Mouse (Mus musculus) midbrain, embryonic 13.5 days (tissue): Measurements from ENCODE around the gene Tmem54. TPM values are rescaled to one million over a fixed set of nuclear protein-coding genes. Genes with fewer than 3 reads are reported as not detected.

Experiments
- ATAC-seq: fragments of 200-750 bp; cut with Nextera tagmentation; 2 replicates; pipeline ENCODE4 v1.8.0; 2017; ENCODE audit warnings: mild to moderate bottlenecking, moderate TSS enrichment, moderate library complexity
- H3K27ac ChIP-seq: fragments of 300-500 bp; sonication (generic); 2 replicates; pipeline ENCODE4 v1.5.1; 2015; ENCODE audit warnings: inconsistent platforms, mild to moderate bottlenecking, moderate library complexity
- H3K27me3 ChIP-seq: fragments of 300-500 bp; sonication (generic); 2 replicates; pipeline ENCODE4 v1.6.1; 2015; ENCODE audit warnings: mild to moderate bottlenecking, inconsistent platforms
- H3K36me3 ChIP-seq: fragments of 300-500 bp; sonication (generic); 2 replicates; pipeline ENCODE4 v1.6.1; 2015; ENCODE audit warnings: mild to moderate bottlenecking, inconsistent platforms
- H3K4me1 ChIP-seq: fragments of 300-500 bp; sonication (generic); replicated peaks from 2 replicates; pipeline ENCODE4 v1.6.1; 2015; ENCODE audit warnings: inconsistent platforms
- H3K4me2 ChIP-seq: fragments of 300-500 bp; sonication (generic); replicated peaks from 2 replicates; pipeline ENCODE4 v1.6.1; 2015; ENCODE audit warnings: moderate library complexity, mild to moderate bottlenecking, inconsistent platforms
- H3K4me3 ChIP-seq: fragments of 300-500 bp; sonication (generic); replicated peaks from 2 replicates; pipeline ENCODE4 v1.5.1; 2015; ENCODE audit warnings: mild to moderate bottlenecking, inconsistent platforms
- H3K9ac ChIP-seq: fragments of 300-500 bp; sonication (generic); replicated peaks from 2 replicates; pipeline ENCODE4 v1.6.1; 2015; ENCODE audit warnings: mild to moderate bottlenecking, inconsistent platforms
- H3K9me3 ChIP-seq: fragments of 300-500 bp; sonication (generic); 2 replicates; pipeline ENCODE4 v1.6.1; 2016; ENCODE audit warnings: mild to moderate bottlenecking, inconsistent platforms
- WGBS: fragments of 180-500 bp; shearing (Covaris S2); methylation state at CpG from one replicate; pipeline ENCODE4 v1.1.7; 2015; 5-methylcytosine and 5-hydroxymethylcytosine counted together
- polyA plus RNA-seq: library from polyadenylated mRNA; unstranded; fragments of >200 nt; fragmentation: Nextera tagmentation; extraction: Ambion mirVana; gene quantifications from 2 replicates; pipeline ENCODE4 v1.2.1, GENCODE M21; 2015

Gene Tmem54
- polyA plus RNA-seq, 1 experiment from 2014 or later, result not detected

DNA sequence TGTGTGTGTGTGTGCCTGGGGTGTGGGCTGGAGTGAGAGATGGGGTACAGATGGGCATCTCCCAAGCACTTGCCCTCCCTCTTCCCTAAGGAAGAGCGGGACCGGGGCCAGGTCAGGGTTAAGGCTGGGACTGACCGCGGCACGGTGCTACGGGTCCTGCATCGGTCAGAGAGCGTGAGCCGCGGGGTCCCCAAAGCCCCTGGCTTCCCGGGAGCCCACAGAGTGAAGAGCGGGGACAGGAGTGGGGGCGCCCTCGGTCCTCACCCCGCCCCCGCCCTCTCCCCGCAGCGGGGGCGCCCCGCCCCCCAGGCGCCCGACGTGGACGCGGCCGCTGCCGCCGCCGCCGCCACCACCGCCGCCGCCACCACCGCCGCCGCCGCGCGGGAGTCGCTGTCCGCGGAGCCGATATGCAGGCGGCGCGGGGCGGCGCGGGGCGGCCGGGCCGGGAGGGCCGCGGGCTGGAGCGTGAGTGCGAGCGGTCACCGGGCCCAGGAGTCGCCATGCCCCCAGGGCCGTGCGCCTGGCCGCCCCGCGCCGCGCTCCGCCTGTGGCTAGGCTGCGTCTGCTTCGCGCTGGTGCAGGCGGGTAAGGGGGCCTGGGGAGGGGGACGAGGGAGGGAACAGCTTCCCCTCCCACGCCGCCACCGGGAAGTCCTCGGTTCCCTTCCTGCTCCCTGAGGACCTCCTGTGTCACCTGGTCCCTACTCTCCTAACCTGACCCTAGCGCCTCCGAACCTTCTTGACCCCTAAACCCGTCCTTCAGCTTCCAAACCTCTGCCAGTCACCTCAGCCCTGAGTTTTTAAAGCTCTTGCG lies 31.4 kb downstream of the Tmem54 start, which contains the start of gene Fndc5:
Fndc5 (plus strand) TSS at position 421 of the 813 bp plus-strand sequence.
- H3K9ac ChIP-seq, result peak within 1 kb of the TSS; percentile 71
- no peaks in the 10 kb centered on the region for H3K36me3 ChIP-seq
- H3K4me3 ChIP-seq, result peak within 1 kb of the TSS; percentile 58
- H3K4me1 ChIP-seq, result peaks cover 29% of the 10 kb centered on the region
- H3K9me3 ChIP-seq, result no peaks in the 10 kb centered on the region
- ATAC-seq, result peak; percentile 44; the same call in 1 of the 2 replicates
- WGBS, result 2% methylated on average over 9 of the region's 80 CpGs
- H3K27me3 ChIP-seq, result peaks cover 50% of the 10 kb centered on the region
- H3K4me2 ChIP-seq, result peak within 1 kb of the TSS; percentile 86
- H3K27ac ChIP-seq, result no peak within 1 kb of the TSS

DNA sequence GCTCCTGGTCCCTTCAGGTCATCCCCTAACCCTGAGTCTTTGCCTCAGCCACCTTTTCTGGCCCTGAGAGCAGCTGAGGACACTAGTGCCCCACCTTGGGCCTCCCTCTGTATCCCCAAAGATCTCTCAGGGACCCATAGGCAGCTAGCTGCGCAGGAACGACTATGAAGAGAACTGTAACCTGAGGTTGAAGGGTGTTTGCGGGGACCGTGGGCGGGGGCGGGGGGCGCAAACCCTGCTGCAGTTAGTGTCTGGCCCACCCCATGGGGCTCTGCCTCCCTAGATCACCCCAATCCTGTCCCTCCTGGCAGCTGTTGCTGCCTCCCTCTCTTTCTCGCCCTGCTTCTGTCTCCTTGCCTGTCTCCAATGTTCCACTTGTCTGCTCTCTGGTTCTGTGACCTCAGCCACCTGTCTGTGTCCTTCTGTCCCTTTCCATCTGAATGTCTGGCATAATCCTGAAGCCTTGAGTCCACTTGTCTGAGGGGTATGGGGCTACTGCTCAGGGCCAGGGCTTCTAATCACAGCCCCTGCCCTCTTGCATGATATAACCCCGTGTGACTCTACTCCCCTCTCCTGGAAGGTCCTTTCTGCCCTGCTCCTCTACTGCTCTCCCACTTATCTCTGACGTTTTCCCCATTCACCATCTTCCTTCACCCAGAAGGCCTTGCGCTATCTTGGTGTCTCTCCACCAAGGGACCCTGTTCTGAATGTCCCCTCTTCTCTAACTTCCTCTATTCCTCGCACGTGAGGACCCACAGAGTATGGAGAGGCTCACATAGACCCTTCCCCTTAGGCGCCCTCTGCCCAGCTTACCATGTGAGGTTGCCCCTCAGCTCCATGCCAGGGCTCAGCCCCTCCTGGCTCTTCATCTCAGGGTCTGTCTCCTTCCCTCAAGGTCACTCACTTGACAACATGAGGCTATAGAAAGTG lies 32.3 kb downstream of the Tmem54 start:
- H3K27me3 ChIP-seq, result peaks cover 43% of the 10 kb centered on the region
- ATAC-seq, result no peak
- WGBS, result 43% methylated on average over 14 of the region's 14 CpGs
- H3K4me1 ChIP-seq, result peaks cover 36% of the 10 kb centered on the region
- H3K9ac ChIP-seq, result peak overlapping the region; percentile 71; the same call in 1 of the 2 replicates
- no peaks in the 10 kb centered on the region for H3K36me3 ChIP-seq
- H3K4me3 ChIP-seq, result peak overlapping the region; percentile 58
- H3K9me3 ChIP-seq, result no peaks in the 10 kb centered on the region
- H3K4me2 ChIP-seq, result peak overlapping the region; percentile 86
- H3K27ac ChIP-seq, result no peak overlapping the region

GRCm38 (mm10) chr4:129139642-129140041 lies 34.3 kb downstream of the Tmem54 start:
- Histone ChIP-seq H3K36me3 (no peaks in the 10 kb centered on the region), H3K27ac (no peak overlapping the region), H3K9ac (no peak overlapping the region), H3K4me2 (no peak overlapping the region), H3K27me3 (peaks cover 40% of the 10 kb centered on the region), H3K4me1 (peaks cover 46% of the 10 kb centered on the region), H3K9me3 (no peaks in the 10 kb centered on the region), H3K4me3 (no peak overlapping the region)
- 91% methylated on average over 5 of the region's 5 CpGs for WGBS
- ATAC-seq, result no peak

GRCm38 (mm10) chr4:129140808-129141207 lies 35.5 kb downstream of the Tmem54 start:
- Histone ChIP-seq H3K4me3 (no peak overlapping the region), H3K27me3 (peaks cover 31% of the 10 kb centered on the region), H3K4me1 (peaks cover 47% of the 10 kb centered on the region), H3K9me3 (no peaks in the 10 kb centered on the region), H3K27ac (no peak overlapping the region), H3K36me3 (no peaks in the 10 kb centered on the region), H3K4me2 (no peak overlapping the region), H3K9ac (no peak overlapping the region)
- 83% methylated on average over 4 of the region's 4 CpGs for WGBS
- no peak for ATAC-seq

DNA sequence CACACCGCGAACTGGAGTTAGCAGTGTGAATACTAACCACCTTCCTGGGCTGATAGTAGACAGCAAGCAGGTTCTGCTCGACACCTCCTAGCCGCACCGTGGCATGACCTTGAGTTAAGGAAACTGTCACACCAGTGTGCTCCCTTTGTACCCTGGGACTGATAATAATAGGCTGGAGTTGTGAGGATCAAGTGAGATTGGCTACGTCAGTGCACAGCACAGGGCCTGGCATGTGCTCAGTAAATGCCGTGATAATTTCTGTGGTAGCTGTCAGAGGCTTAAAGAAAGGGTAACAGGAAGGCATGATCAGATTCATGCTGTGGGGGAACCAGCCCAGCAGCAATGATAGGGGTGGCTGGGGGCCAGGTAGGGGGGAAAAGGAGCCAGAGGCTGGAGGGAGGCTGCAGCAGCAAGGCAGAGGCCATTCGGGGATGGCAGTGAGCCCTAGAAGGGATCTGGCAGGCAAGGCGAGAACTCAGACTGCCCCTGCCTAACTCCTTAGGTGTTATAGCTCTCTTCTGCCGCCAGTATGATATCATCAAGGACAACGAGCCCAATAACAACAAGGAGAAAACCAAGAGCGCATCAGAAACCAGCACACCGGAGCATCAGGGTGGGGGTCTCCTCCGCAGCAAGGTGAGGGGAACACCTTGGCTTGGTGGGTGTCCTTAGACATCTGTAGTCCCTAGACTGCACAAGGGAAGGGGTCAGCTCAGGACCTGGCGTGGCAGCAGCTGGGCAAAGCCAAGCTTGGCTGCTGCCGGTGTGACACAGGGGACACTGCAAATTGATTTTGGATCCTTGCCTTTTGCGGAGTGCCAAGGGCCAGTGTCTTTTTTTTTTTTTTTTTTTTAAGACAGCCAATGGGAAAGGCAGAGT lies 36.5 kb downstream of the Tmem54 start:
- Histone ChIP-seq H3K4me2 (no peak overlapping the region), H3K27ac (no peak overlapping the region)
- 77% methylated on average over 17 of the region's 17 CpGs for WGBS

GRCm38 (mm10) chr4:129142439-129143045 lies 37.2 kb downstream of the Tmem54 start:
- H3K27me3 ChIP-seq, result peaks cover 16% of the 10 kb centered on the region
- H3K9me3 ChIP-seq, result no peaks in the 10 kb centered on the region
- H3K36me3 ChIP-seq, result no peaks in the 10 kb centered on the region
- 87% methylated on average over 11 of the region's 11 CpGs for WGBS
- no peak overlapping the region for H3K27ac ChIP-seq
- H3K4me1 ChIP-seq, result peaks cover 33% of the 10 kb centered on the region
- no peak for ATAC-seq
- no peak overlapping the region for H3K4me2 ChIP-seq
- no peak overlapping the region for H3K9ac ChIP-seq
- H3K4me3 ChIP-seq, result no peak overlapping the region

More for the DNA sequence above, 36.5 kb downstream of the Tmem54 start:
- Histone ChIP-seq H3K9ac (no peak overlapping the region), H3K9me3 (no peaks in the 10 kb centered on the region), H3K4me3 (no peak overlapping the region), H3K36me3 (no peaks in the 10 kb centered on the region), H3K27me3 (peaks cover 22% of the 10 kb centered on the region), H3K4me1 (peaks cover 39% of the 10 kb centered on the region)
- no peak for ATAC-seq

DNA sequence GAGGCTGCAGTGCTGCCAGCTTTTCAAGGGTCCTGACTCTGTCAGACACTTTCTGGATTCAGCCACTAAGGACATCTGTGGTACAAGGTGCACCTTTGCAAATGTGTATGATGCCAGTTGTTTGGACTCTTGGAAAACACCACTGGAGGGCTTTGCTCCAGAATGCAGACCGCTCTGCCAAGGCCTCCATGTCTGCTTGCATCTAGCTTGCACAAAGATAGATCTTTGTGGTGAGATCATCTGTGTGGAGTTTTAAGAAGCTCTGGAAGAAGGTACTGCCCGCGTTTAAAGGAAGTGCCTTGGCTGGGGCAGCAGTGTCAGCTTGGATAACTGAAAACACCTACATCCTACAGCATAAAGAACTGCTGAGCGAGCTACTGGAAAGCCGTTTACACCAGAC lies 38.2 kb downstream of the Tmem54 start:
- Histone ChIP-seq H3K9me3 (no peaks in the 10 kb centered on the region), H3K9ac (no peak overlapping the region), H3K36me3 (peaks cover under 1% of the 10 kb centered on the region; the same call in 1 of the 2 replicates), H3K4me3 (no peak overlapping the region), H3K4me2 (no peak overlapping the region), H3K4me1 (peaks cover 36% of the 10 kb centered on the region), H3K27ac (0 out of 2 replicates have a peak overlapping the region, but pooled peaks have one; percentile 77), H3K27me3 (peaks cover 6% of the 10 kb centered on the region)
- WGBS, result 89% methylated on average over 5 of the region's 5 CpGs
- ATAC-seq, result no peak

- Histone ChIP-seq H3K4me1 (peaks cover 38% of the 10 kb centered on the region), H3K36me3 (peaks cover 11% of the 10 kb centered on the region), H3K27me3 (no peaks in the 10 kb centered on the region), H3K4me3 (no peak overlapping the region), H3K4me2 (no peak overlapping the region), H3K9ac (0 out of 2 replicates have a peak overlapping the region, but pooled peaks have one; percentile 23), H3K27ac (peak overlapping the region; percentile 77), H3K9me3 (no peaks in the 10 kb centered on the region)
- ATAC-seq, result peak; percentile 58; the same call in 1 of the 2 replicates
- WGBS, result 57% methylated on average over 16 of the region's 16 CpGs
Observed at GRCm38 (mm10) chr4:129144401-129145367, 39.3 kb downstream of the Tmem54 start.

GRCm38 (mm10) chr4:129145411-129145810 lies 40.1 kb downstream of the Tmem54 start:
- Histone ChIP-seq H3K27ac (peak overlapping the region; percentile 77), H3K4me1 (peaks cover 38% of the 10 kb centered on the region), H3K27me3 (no peaks in the 10 kb centered on the region), H3K4me2 (no peak overlapping the region), H3K4me3 (no peak overlapping the region), H3K36me3 (peaks cover 16% of the 10 kb centered on the region), H3K9me3 (no peaks in the 10 kb centered on the region), H3K9ac (no peak overlapping the region)
- 73% methylated on average over 4 of the region's 4 CpGs for WGBS
- no peak for ATAC-seq

- Histone ChIP-seq H3K36me3 (peaks cover 20% of the 10 kb centered on the region), H3K9ac (no peak overlapping the region), H3K27ac (no peak overlapping the region), H3K4me1 (peaks cover 38% of the 10 kb centered on the region), H3K4me2 (no peak overlapping the region), H3K9me3 (no peaks in the 10 kb centered on the region), H3K4me3 (no peak overlapping the region), H3K27me3 (no peaks in the 10 kb centered on the region)
- no peak for ATAC-seq
- 83% methylated on average over 4 of the region's 4 CpGs for WGBS
Observed at GRCm38 (mm10) chr4:129145943-129146342, 40.6 kb downstream of the Tmem54 start.
